Mouse (Mus musculus): ENCODE data around the gene 4833427G06Rik.
"Not testable (repeated sequence)": the region's sequence is repeated elsewhere in the genome, so short reads cannot be mapped to it uniquely, and the experiment has no call there.

The 4833427G06Rik gene

DNA sequence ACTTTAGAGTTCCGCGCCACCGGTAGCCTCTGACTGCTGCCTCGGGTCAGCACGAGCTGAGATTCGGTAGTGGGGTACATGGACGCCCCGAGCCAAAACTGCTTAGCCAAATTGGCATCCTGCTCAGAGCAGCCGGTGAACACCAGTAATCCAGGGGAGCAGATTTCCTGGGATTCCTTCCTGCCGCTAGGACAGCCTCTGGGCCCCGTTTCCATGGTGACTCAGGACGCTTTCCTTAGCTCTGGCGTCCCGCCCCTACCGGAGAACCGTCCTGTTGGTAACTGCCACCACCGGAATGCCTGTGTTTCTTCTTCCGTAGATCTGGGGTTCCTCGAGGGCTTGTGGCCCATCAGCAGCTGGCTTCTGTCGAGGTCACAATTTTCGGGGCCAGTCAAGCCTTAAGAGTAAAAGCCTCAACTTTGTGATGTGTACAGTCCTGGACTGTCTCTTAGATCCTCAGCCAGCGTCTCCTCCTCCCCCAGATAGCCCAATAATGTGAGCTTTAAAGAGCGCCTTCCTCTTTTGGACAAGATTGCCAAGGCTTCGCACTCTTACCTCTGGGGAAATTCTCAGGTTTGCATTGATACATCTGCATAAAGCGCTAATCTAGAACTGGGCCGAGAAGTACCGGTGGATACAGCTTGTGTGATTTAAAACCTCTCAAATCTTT, at the start of gene 4833427G06Rik:
Gene 4833427G06Rik (minus strand): TSS at position 323 of the 670 bp plus-strand sequence.
- peak; percentile 74 for DNase-seq (ENCODE audit: inconsistent ontology term)

DNA sequence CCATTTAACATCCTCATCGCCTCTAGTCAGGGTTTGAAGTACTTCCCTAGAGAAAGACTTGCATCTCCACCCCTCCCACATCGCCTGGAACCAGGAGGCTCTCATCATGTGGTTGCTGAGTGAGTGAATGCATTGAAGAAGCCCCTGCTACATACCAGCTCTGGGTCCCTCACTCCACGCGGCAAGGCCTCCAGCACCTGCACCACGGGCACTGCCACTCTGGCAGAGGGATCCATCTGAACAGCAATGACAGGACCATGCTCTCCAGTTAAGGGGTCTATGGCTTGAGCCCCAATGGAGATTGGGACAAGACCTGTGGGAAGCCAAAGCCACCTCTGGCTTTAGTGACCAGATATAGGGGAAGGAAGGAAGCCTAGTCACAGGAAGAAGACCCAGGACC, 45.4 kb upstream of the 4833427G06Rik start:
- no peak for DNase-seq (ENCODE audit: inconsistent ontology term)

DNA sequence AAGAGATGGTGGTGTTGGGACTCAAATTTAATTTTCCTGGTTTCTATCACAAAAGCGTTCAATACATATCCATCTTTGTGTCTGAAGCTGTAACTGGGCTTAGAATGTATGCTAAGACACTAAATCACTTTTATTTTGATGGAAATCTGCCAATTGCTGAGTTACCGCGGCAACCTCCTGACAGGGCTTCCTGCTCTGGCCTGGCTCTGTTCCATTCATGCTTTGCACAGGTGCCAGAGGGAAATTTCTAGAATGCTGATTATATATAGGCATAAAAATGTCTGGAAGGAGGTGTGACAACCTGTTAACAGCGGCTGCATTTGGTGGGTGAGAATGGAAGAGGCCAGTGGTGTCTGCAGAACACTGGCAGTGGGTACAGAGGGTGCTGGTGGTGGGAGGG, 44.6 kb upstream of the 4833427G06Rik start:
- DNase-seq (ENCODE audit: inconsistent ontology term): no peak

DNA sequence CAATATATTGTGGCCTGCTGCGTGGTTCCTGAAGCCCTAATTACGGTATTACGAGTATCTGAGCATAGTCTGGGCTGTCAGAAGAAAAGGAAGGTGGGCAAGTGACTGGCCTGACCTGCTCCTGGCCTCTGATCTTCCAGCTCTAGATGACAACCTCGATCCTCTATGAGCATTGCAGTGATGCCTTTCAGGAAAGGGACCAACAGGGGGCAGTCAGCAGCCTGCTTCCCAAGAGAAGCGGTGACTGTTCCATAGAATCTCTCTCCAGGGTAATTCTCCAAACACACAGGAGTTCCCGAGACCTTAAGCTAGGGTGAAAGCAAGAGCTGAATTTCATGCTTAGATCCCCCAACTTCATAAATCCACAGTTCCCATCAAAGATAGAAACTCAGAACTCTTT, 42.3 kb upstream of the 4833427G06Rik start:
- no peak for DNase-seq (ENCODE audit: inconsistent ontology term)

DNA sequence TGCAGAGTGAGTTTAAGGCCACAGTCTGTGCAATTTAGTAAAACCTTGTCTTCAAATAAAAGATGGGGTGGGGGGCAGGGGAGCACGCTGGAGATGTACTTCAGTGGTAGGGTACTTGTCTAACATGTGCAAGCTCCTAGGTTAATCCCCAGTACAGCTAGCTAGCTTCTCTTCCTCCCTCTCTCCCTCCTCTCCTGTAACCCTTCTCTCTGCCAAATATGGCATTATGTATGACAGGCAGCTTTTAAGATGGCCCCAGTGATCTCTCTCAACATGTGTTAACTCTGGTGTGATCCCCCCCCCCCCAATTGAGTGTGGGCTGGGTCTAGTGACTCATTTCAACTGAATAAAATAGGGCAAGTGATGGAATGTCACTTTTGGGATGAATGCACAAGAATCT, 41.6 kb upstream of the 4833427G06Rik start:
- peak; percentile 46 for DNase-seq (ENCODE audit: inconsistent ontology term)

DNA sequence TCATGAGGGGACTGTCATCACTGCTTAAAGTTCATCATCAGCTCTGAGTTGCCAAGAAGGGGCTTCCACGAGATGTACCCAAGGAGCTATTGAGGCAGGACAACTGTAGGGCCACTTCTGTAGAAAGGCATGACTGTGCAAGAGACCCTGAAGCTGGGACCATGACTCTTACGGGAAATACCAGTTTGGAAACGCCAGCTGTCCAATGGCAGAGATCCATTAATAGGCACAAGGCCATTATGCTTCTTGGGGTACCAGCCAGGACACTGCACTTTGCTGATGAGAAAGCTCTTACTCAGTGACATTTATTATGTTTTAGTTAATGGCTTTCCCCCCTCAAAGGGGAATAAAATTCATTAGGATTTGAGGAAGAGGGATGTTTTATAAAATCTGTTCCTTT, 38.8 kb upstream of the 4833427G06Rik start:
- DNase-seq (ENCODE audit: inconsistent ontology term): no peak

DNA sequence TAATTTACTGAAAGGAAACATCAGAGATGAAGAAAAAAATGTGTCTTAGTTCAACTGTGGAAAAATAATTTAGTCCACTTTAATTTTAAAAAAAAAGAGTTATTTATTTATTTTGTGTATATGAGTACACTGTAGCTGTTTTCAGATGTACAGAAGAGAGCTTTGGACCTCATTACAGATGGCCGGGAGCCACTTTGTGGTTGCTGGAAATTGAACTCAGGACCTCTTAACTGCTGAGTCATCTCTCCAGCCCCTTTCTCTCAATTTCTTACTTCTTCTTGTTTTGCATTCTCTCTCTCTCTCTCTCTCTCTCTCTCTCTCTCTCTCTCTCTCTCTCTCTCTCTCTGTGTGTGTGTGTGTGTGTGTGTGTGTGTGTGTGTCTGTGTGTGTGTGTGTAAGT, 37.5 kb upstream of the 4833427G06Rik start:
- not testable (repeated sequence) for DNase-seq (ENCODE audit: inconsistent ontology term)

DNA sequence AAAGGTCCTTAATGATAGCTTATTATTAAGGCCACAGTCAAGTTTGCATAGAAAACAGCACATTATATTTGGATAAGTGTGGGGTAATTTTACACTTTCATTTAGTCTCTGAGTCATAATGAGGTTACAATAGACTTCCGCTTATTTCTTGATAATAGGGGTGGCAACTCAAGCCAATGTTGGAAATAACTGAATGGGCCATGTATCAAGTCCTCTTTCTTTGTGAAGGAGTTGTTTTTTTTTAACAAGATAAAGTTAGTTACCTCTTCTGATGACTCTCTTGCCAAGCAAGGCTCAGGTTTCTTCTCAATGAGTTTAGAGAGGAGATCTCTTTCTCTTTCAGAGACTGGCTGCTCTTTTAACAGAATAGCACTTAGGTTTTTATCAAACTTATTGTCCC, 36.4 kb upstream of the 4833427G06Rik start:
- DNase-seq (ENCODE audit: inconsistent ontology term): no peak

DNA sequence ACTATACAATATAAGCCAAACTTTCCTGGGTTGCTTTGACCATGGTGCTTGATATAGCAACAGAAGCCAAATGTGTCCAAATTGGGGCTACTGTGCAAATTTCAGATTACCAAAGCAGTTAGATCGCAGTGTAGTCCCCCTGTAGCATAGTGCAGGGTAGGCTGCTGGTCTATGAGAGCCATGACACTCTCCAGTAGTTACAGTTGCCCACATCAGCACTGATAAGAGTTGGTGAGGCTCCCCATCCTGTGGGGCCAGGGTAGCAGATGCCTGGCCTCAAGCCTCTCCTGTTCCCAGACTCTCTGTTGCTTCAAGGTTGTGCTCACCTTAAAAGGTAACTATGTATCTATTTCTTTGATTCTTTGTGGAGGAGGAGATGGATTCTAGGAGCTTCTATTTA, 36.0 kb upstream of the 4833427G06Rik start:
- no peak for DNase-seq (ENCODE audit: inconsistent ontology term)

DNA sequence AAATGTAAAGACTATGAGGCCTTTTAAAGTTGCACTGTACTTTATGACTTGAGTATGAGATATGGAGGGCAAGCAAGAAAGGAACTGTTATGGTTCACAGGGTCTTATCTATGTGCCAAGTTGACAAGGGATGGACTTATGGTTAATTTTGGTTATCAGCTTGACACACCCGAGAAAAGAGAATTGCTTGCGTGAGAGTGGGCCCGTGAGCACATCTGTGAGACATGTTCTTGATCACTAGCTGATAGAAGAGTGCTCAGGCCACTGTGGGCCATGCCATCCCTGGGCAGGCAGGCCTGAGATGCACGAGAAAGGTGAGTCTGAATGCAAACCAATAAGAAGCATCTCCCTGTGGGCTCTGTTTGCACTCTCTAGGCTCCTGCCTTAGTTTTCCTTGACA, 35.6 kb upstream of the 4833427G06Rik start:
- DNase-seq (ENCODE audit: inconsistent ontology term): no peak

DNA sequence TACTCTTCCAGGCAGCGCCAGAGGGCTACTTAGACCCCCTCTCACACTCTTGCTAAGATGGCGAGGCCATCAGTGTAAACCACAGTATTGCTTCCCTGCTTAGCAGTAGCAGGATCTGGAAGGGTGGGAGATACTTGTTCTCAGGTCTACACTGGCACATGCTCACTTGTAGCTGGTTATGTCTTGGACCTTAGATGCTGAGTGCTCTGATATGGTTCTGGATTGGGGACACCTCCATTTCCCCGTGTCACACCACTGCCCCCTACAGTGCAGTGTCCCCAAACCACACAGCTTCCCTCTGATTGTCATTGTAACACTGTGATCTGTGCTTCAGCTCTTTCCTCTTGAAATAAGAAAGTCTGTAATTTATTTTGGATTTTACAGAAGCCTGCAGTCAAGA, 35.1 kb upstream of the 4833427G06Rik start:
- no peak for DNase-seq (ENCODE audit: inconsistent ontology term)

DNA sequence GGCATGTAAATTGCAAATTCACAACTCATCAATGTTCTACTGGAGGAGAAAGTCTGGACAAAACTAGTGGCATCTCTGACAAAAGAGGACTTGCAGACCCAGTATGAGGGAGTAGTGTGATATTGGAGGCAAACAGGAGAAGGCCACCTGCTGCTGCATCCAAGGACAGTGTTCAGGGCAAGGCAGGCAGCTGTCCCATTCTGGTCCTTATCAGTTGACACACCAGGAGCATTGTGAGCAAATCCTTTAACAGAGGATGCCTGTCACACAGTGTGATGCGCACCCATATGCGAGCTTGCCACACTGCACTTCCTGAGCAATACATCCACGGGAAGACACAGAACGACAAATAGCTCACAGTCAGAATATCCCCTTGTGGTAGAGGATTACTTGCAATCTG, 12.9 kb upstream of the 4833427G06Rik start:
- DNase-seq (ENCODE audit: inconsistent ontology term): no peak

DNA sequence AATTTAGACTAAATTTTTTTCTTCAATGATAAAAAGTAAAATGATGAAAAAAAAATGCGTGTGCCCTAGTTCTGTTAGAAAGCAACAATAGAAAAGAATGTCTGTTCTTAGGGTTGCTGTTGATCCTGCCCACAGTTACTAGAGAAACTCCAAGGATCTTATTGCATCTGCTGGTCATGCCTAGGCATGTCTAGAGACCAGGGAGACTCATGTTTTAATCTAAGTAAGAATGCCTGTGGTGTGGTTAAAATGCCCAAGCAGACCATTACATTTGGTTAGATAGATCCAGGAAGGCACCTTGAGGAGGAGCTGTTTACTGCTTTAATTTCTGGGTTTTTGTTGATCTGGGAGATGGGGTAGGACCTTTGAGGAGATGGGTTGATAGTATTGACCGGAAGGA, 3.9 kb upstream of the 4833427G06Rik start:
- peak; percentile 61 for DNase-seq (ENCODE audit: inconsistent ontology term)

DNA sequence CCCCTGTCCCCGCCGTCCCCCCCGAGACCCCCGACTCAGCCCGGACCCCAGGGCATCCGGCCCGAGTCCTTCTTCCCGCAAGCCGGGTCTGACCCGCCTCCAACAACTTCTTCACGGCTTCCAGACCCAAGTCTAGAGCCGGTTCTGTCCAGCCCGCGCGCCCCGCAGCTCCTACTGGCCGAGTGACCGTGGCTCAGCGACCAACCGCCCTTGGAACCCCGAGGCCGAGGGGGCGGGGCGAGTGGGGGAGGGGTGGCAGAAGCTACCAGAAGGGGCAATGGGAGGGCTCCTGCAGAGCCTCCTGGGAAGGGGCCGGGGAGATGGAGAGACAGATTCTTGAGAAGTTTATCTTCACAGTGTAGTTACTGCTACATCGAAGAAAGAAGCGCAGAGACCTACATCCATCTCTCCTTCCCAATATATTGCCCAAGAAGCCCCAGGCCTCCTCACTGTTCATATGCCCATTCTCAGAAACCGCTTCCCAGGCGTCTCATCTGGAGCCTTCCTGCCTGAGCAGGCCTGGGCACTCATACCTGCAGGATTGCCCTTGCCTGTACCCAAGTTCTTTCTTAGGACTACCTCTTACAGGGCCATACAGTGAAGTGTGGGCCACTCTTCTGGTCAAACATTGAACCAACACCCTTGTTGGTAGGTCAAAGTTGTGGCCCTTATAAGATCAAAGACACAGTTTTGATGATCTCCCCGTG, 2.1 kb upstream of the 4833427G06Rik start:
- DNase-seq (ENCODE audit: inconsistent ontology term): peak; percentile 76

DNA sequence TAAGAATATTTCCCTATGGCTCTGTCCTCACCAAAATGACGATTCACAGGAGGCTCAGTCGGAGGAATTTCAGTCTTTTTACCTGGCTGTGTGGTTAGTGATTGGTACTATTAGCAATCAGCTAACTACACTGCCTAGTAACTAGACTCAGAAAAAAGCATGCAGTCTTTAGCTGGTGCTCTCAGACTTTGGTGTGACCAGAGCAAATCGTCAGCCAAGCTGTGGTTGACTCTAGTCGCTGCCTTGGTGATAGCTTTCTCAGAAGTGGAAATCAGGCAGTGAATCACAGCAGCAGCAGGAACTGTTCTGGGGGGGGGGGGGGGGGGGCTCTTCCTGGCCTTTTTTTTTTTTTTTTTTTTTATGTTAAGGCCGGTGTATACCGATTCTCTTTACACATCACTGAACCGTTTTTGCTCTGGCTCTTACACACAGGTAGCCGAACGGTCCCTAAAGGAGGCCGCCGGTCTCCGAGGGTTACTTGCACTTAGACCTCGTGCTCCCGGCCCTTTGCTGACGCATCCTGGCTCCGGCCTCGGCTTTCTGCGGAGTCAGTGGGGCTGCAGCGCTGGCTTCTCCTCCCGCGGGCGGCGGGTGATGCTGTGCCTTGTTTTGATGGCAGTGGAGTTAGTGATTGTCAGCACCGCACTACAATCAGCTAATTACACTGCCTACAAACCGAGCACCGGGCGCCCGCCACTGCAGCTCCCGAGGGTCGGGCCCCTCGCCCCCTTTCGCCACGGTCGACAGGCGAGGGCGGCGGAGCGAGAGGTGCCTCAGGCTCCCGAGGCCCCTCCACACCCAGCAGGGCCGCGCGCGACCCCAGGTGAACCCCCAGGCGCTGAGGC, 1.3 kb upstream of the 4833427G06Rik start:
- peak; percentile 77 for DNase-seq (ENCODE audit: inconsistent ontology term)

DNA sequence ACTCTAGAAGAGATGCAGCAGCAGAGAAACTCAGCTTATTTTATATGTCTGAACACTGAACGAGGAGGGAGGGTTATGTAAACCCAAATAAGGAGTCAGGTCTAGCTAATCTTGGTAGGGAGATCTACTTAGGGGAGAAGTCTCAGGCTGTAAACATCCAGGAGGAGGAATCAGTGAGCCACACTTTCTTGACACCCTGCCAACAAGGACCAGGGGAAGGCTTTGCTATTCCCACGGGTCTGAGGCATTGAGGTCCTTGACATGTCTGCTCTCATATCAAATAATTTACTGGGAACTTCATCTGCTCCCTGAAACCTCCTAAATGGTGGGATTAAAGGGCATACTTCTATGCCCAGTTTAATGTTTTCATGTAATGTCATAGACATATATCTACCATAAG, 5.6 kb downstream of the 4833427G06Rik start:
- no peak for DNase-seq (ENCODE audit: inconsistent ontology term)

DNA sequence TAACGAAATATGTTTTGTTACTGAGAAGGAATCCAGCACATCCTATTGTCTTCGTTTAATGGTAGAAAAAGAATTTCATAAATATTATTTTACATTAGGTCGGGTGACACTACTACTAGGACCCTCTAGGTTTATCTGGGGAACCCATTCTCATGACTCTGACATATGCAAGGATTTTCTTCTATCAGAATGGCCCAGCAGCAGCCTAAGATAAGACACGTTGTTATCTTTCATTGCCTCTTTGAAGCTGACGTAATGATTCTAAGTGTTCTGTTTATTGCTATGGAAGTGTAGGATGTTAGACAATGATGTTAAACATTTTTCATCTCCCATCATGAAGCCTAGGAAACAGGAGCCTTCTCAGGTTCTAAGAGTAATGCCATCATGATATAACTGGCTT, 8.2 kb downstream of the 4833427G06Rik start:
- DNase-seq (ENCODE audit: inconsistent ontology term): no peak

DNA sequence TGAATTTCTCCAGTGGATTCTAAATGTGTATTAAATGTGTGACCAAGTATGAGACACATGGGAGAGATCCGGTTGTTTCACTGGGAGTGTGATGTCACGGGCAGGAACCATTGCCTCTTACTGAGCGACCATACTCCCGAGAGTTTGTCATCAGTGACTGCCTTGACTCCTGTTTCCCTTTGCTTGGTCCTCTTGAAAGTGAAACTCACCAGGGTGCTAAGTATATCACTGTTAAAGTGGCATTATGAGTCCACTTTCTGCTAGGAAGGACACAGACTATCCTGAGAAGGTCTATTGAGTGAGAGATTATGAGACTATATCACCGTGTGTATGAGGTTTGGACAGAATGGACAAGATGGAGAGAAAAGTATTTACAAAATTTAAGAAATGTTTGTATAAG, 20.3 kb downstream of the 4833427G06Rik start:
- DNase-seq (ENCODE audit: inconsistent ontology term): no peak

DNA sequence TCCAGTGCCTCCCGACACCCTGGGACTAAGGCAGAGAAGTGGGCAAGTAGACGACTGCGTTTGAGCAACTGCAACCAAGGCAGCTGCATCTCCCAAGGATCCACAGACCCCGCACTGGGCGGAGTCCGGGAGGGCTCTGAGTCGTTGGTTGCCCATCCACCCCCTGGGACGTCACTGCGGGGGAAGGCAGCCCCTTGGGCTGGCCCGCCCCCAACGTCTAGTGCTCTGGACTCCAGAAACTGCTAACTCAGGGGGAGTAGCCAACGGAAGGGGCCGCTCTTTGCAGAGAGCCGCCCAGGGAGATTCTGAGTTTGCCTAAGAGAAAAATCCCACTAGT, 24.9 kb downstream of the 4833427G06Rik start, which contains the start of gene Layn:
Gene Layn (minus strand): TSS at position 116 of the 337 bp plus-strand sequence.
- peak; percentile 95 for DNase-seq (ENCODE audit: inconsistent ontology term)

DNA sequence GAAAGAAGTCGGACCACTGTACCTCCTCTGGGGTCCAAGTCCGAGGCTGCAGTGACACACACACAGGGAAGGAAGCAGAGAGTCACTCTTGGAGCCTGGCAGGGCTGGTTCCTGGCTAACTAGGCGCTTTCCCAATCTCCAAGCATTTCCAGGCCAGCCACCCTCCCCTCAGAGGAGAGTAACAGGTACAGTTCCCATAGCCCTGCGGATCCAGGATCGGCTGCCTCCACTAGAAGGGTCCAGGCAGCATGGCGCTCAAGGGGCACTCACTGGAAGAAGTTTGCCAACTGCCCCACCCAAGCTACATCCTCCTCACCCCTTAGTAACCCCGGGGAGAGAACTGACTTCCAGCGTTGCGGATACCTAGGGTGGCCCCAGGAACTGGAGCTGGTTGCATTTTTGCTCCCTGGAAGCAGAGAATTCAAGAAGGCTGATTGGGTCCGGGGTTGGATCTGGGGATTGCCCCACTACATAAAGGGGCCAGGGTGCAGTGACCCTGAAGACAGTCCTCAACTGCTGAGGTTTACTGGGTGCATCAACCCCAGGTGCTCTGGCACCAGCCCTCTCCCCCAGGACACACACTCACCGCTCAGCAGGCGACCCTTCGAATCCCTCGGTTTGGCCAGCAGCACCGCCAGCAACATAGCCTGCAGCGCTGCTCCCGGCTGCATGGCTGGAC, 25.4 kb downstream of the 4833427G06Rik start:
- no peak for DNase-seq (ENCODE audit: inconsistent ontology term)

DNA sequence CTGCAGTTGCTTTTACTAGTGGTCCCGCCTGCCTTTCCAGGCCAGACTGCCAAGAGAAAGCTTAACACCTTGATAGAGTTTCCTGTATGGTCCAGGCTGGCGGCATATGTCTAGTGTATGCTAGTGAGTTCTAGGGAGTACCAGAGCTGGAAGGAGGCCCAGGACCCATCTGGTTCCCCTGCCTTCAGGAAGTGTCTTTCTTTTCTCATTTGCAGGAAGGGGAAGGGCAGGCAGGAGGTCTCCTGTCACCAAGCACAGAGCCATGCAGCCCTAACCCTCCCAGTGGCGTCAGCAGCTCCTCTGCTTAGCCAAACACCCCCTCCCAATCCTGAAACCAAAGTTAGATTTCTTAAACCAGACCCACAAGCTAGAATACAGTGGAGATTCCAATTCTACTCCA, 26.1 kb downstream of the 4833427G06Rik start:
- peak; percentile 17 for DNase-seq (ENCODE audit: inconsistent ontology term)

DNA sequence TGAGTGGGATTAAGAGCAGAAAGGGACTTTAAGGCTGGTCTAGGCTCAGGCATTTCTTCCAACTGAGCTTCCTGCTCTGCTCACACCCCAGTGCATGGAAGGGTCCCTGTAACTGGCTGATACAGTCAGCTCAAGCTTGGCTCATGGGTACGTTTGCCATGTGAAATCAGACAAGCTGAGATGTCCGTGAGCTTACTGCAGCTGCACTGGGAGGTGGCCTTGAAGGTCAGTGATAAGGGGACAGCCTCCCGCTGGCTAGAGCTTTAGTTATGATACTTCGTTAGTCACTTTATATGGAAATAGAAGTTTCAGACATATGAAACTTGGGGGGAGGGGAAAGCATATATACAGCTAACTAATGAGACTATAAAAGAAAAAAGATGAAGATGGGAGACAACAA, 31.1 kb downstream of the 4833427G06Rik start:
- no peak for DNase-seq (ENCODE audit: inconsistent ontology term)
